Mouse (Mus musculus) retina, adult 2 months (tissue): ENCODE measurements around the gene Chd1l.

Experiments
- DNase-seq: peaks from one replicate; pipeline ENCODE4 v3.0.0-alpha.2; 2012; ENCODE audit warnings: low read depth, low spot score

Chd1l gene

DNA sequence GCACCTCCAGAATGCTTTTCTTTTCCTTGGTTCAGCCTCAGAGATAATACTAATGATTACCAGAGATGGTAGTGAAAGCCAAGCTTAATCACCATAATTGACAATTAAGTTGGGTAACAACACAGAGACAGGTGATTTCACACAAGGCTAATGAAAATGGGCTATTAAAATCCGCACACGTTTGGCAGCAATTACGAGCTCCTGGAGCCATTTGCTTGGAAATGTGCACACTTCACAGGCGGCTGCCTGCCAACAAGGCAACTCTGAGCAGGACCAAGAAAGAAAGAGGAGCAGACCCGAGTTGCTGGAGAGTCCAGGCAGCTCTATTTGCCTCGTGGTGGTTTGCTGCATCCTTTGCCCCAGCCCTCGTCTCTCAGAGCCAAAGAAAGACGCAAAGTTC lies 84.5 kb downstream of the Chd1l start:
- no peak for DNase-seq

DNA sequence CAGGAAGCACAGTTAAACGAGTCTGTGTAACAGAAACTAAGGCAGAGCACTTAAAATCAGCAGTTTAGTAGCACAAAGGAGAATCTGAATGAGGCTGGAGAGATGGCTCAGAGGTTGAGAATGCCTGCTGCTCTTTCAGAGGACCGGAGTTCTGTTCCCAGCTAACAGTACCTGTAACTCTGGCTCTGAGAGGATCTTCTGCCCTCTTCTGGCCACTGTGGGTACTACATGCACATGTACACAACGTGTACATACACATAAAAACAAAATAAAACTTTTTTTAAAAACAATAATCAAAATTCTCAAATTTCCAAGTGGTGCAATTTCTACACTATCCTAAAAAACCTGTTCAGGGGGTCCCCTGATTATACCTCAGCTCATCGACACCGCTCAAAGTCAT lies 85.2 kb downstream of the Chd1l start:
- DNase-seq: no peak

DNA sequence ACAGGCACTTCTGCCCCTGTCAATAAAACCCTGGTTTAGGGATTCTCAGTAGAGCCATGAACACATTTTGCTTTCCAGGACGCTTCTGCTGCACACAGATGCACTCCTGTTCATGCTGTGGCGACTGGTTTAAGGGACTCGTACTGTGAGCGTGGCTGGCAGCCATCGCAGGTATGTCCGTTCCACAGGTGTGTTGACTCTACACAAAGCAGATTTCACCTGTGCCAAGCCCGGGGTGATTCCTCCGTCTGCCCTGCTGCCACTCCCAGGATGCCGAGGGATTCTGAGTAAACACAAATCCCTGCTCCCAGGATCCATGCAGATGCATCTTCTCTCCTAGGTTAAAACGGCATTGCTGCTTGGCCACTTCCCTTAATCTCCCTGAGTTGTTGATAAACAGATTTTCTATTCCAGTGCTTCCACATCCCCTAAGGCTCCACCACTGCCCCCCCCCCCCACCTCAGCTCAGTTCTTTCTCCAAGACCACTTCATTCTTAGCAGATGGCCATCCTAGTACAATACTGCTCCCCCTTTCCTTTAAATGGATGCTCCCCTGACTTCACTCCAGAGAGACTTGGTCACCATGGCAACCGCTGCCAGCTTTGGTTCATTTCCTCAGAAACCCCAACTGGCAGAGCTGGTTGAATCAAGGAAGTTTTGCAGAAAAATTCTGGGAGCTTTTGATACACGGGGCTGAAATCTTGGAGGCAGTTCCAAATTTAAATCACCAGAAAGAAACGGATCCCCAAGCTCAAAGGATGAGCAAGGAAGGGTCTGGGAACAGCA lies 87.9 kb downstream of the Chd1l start:
- no peak for DNase-seq

DNA sequence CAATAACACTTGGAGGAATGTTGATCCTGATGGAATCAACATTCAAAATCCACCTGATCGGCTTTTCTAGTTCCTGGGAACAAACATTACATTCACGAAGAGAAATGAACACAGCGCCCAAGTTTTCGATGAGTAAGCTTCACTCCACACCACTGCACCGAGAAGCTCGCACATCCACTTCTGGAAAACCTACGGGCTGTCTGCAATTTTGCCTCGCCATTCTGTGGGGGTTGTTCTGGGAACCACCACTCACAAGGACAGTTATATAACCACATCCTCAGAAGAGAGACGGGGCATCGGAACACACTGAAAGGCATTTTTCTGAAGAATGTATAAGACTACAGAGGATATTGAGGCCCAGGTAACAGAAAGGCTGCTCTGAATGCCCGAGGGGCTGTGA lies 90.1 kb downstream of the Chd1l start:
- DNase-seq: no peak

DNA sequence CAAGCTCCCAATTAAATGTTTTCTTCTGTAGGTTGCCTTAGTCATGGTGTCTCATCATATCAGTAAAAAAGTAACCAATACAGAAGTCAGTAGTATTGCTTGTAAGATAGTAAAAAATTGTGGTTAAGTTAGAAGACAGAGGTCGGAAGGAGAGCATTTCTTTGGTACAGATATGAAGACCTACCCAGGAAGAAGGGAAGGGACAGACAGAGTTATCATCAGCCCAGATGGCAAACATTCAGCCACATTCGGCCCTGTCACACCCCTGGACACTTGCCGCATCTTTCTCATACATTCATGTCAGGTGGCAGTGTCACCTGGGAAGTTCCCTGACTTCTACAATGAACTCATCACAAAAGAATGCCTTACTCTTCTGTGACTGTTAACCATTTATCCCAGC lies 97.7 kb downstream of the Chd1l start:
- no peak for DNase-seq
